Mouse (Mus musculus): ENCODE data around the gene Psmd7. TPM values are rescaled to one million over a fixed set of nuclear protein-coding genes. Genes with fewer than 3 reads are reported as not detected.
"Not testable (repeated sequence)": the region's sequence is repeated elsewhere in the genome, so short reads cannot be mapped to it uniquely, and the experiment has no call there.

Gene Psmd7
- polyA plus RNA-seq (2012; rRNA removed) = 55.8 and 61.5 TPM in 2 replicates

GRCm38 (mm10) chr8:107587995-107588780 is at the start of gene Psmd7:
Gene Psmd7, minus strand, starts transcription at chr8:107588464.
- DNase-seq (ENCODE audit: low read depth) = no peak

- DNase-seq (ENCODE audit: low read depth) = no peak
These were observed 45.5 kb upstream of the Psmd7 start for GRCm38 (mm10) chr8:107633734-107634133.

GRCm38 (mm10) chr8:107629701-107630100 is 41.4 kb upstream of the Psmd7 start:
- DNase-seq (ENCODE audit: low read depth) = no peak

- DNase-seq (ENCODE audit: low read depth) = no peak
These were observed 40.4 kb upstream of the Psmd7 start for GRCm38 (mm10) chr8:107628501-107629149.

GRCm38 (mm10) chr8:107627881-107628280 is 39.6 kb upstream of the Psmd7 start:
- no peak for DNase-seq (ENCODE audit: low read depth)

- DNase-seq (ENCODE audit: low read depth) = not testable (repeated sequence)
These were observed 36.0 kb upstream of the Psmd7 start for GRCm38 (mm10) chr8:107624301-107624700.

GRCm38 (mm10) chr8:107621930-107622623 is 33.8 kb upstream of the Psmd7 start:
- no peak for DNase-seq (ENCODE audit: low read depth)

- DNase-seq (ENCODE audit: low read depth) = no peak
These were observed 32.9 kb upstream of the Psmd7 start for GRCm38 (mm10) chr8:107621136-107621535.

GRCm38 (mm10) chr8:107618499-107618898 is 30.2 kb upstream of the Psmd7 start:
- DNase-seq (ENCODE audit: low read depth) = no peak

- no peak for DNase-seq (ENCODE audit: low read depth)
These were observed 25.1 kb upstream of the Psmd7 start for GRCm38 (mm10) chr8:107613411-107613810.

GRCm38 (mm10) chr8:107610845-107611244 is 22.6 kb upstream of the Psmd7 start:
- no peak for DNase-seq (ENCODE audit: low read depth)

- DNase-seq (ENCODE audit: low read depth) = no peak
These were observed 20.5 kb upstream of the Psmd7 start for GRCm38 (mm10) chr8:107608751-107609150.

- no peak for DNase-seq (ENCODE audit: low read depth)
These were observed 14.8 kb upstream of the Psmd7 start for GRCm38 (mm10) chr8:107603026-107603425.

- no peak for DNase-seq (ENCODE audit: low read depth)
These were observed 11.4 kb upstream of the Psmd7 start for GRCm38 (mm10) chr8:107599691-107600090.

GRCm38 (mm10) chr8:107597731-107598130 is 9.5 kb upstream of the Psmd7 start:
- DNase-seq (ENCODE audit: low read depth) = no peak

- DNase-seq (ENCODE audit: low read depth) = no peak
These were observed 6.6 kb upstream of the Psmd7 start for GRCm38 (mm10) chr8:107594817-107595216.

- no peak for DNase-seq (ENCODE audit: low read depth)
These were observed 5.9 kb upstream of the Psmd7 start for GRCm38 (mm10) chr8:107593967-107594729.

- no peak for DNase-seq (ENCODE audit: low read depth)
These were observed 752 bp downstream of the Psmd7 start for GRCm38 (mm10) chr8:107587429-107587994.

- no peak for DNase-seq (ENCODE audit: low read depth)
These were observed 6.1 kb downstream of the Psmd7 start for GRCm38 (mm10) chr8:107582136-107582535.

- no peak for DNase-seq (ENCODE audit: low read depth)
These were observed 6.7 kb downstream of the Psmd7 start for GRCm38 (mm10) chr8:107581536-107581935.

- no peak for DNase-seq (ENCODE audit: low read depth)
These were observed 7.4 kb downstream of the Psmd7 start for GRCm38 (mm10) chr8:107580879-107581278.

All from gonadal fat pad, adult 2 months (tissue).